Mouse (Mus musculus) MEL (cell line): ENCODE measurements around the gene T2. TPM values are rescaled to one million over a fixed set of nuclear protein-coding genes. Genes with fewer than 3 reads are reported as not detected.

Experiments used
- DNase-seq: peaks from one replicate; pipeline ENCODE4 v3.0.0; 2011; ENCODE audit warnings: low read depth, low spot score
- H3K27ac ChIP-seq: 2 replicates; pipeline ENCODE4 v1.5.1; 2012; ENCODE audit warnings: low read depth, mild to moderate bottlenecking, control low read depth, low read length, moderate library complexity; ENCODE audit not compliant: control insufficient read depth
- H3K27me3 ChIP-seq, 2 experiments: fragments of 150-350 bp in 1 of 2; sonication (generic) in 1 of 2; 2 replicates each; pipeline ENCODE4 v1.6.1; 2012; ENCODE audit warnings: low read length in 2 of 2, mild to moderate bottlenecking in 2 of 2, improper control_type of control experiment in 1 of 2, moderate library complexity in 1 of 2; ENCODE audit not compliant: insufficient read depth in 2 of 2, control insufficient read depth in 1 of 2
- H3K36me3 ChIP-seq, 2 experiments: 2 replicates each; pipeline ENCODE4 v1.6.1; 2012 to 2014; ENCODE audit warnings: low read length in 2 of 2, improper control_type of control experiment in 1 of 2, inconsistent platforms in 1 of 2, mild to moderate bottlenecking in 1 of 2; ENCODE audit not compliant: insufficient read depth in 2 of 2, control insufficient read depth in 1 of 2
- H3K4me1 ChIP-seq, 2 experiments: fragments of 150-350 bp in 1 of 2; sonication (generic) in 1 of 2; 2 replicates each; pipeline ENCODE4 v1.6.1; 2012; ENCODE audit warnings: low read length in 2 of 2, improper control_type of control experiment in 1 of 2, mild to moderate bottlenecking in 1 of 2; ENCODE audit not compliant: insufficient read depth in 2 of 2, control insufficient read depth in 1 of 2
- H3K4me3 ChIP-seq, 2 experiments: fragments of 150-350 bp in 1 of 2; sonication (generic) in 1 of 2; 2 replicates each; pipeline ENCODE4 v1.5.1; 2012; ENCODE audit warnings: low read depth in 2 of 2, low read length in 2 of 2, mild to moderate bottlenecking in 2 of 2, moderate library complexity in 2 of 2, control low read depth in 1 of 2, improper control_type of control experiment in 1 of 2; ENCODE audit not compliant: control insufficient read depth in 1 of 2, insufficient read depth in 1 of 2
- H3K79me2 ChIP-seq: 2 replicates; pipeline ENCODE4 v1.6.1; 2012; ENCODE audit warnings: mild to moderate bottlenecking, low read length, moderate library complexity; ENCODE audit not compliant: control insufficient read depth, poor library complexity, insufficient read depth
- H3K9ac ChIP-seq: 2 replicates; pipeline ENCODE4 v1.6.1; 2012; ENCODE audit warnings: low read depth, mild to moderate bottlenecking, control low read depth, low read length, moderate library complexity; ENCODE audit not compliant: control insufficient read depth, poor library complexity, severe bottlenecking
- H3K9me3 ChIP-seq: fragments of 150-350 bp; sonication (generic); replicated peaks from 2 replicates; pipeline ENCODE4 v1.6.1; 2012; ENCODE audit warnings: mild to moderate bottlenecking, low read length, improper control_type of control experiment, moderate library complexity; ENCODE audit not compliant: insufficient read depth
- BHLHE40 ChIP-seq: IDR thresholded peaks from 2 replicates; pipeline ENCODE4 v1.6.1; 2012; ENCODE audit warnings: low read depth, mild to moderate bottlenecking, inconsistent platforms, low read length, improper control_type of control experiment, borderline replicate concordance
- CHD1 ChIP-seq: IDR thresholded peaks from 2 replicates; pipeline ENCODE4 v1.6.1; 2012; ENCODE audit warnings: low read depth, mild to moderate bottlenecking, inconsistent platforms, low read length, improper control_type of control experiment
- CHD2 ChIP-seq: IDR thresholded peaks from 2 replicates; pipeline ENCODE4 v1.6.1; 2011; ENCODE audit warnings: low read length, improper control_type of control experiment
- CTCF ChIP-seq, 3 experiments: IDR thresholded peaks in 2 of 3; conservative IDR thresholded peaks in 1 of 3; 2 replicates each; pipeline ENCODE4 v1.5.1; 2011 to 2012; ENCODE audit warnings: low read length in 3 of 3, low read depth in 2 of 3, mild to moderate bottlenecking in 2 of 3, improper control_type of control experiment in 1 of 3, inconsistent platforms in 1 of 3, mixed read lengths in 1 of 3, moderate library complexity in 1 of 3; ENCODE audit not compliant: control insufficient read depth in 1 of 3, insufficient read depth in 1 of 3, poor library complexity in 1 of 3, severe bottlenecking in 1 of 3
- EP300 ChIP-seq, 2 experiments: IDR thresholded peaks; 2 replicates each; pipeline ENCODE4 v1.6.1; 2011; ENCODE audit warnings: improper control_type of control experiment in 2 of 2, low read length in 2 of 2, low read depth in 1 of 2, mild to moderate bottlenecking in 1 of 2
- ETS1 ChIP-seq: IDR thresholded peaks from 2 replicates; pipeline ENCODE4 v1.6.1; 2012; ENCODE audit warnings: low read depth, mild to moderate bottlenecking, inconsistent platforms, low read length, improper control_type of control experiment, moderate library complexity
- GABPA ChIP-seq: IDR thresholded peaks from 2 replicates; pipeline ENCODE4 v1.6.1; 2012; ENCODE audit warnings: low read depth, mild to moderate bottlenecking, inconsistent platforms, low read length, improper control_type of control experiment, moderate library complexity
- MAFK ChIP-seq: IDR thresholded peaks from 2 replicates; pipeline ENCODE4 v1.6.1; 2011; ENCODE audit warnings: low read depth, mild to moderate bottlenecking, low read length, improper control_type of control experiment, borderline replicate concordance
- MAX ChIP-seq: IDR thresholded peaks from 2 replicates; pipeline ENCODE4 v1.6.1; 2011; ENCODE audit warnings: low read length, improper control_type of control experiment
- MEF2A ChIP-seq: IDR thresholded peaks from 2 replicates; pipeline ENCODE4 v1.6.1; 2014; ENCODE audit warnings: low read depth, mild to moderate bottlenecking, inconsistent platforms, low read length, improper control_type of control experiment; ENCODE audit not compliant: poor library complexity, insufficient replicate concordance, severe bottlenecking; ENCODE audit errors: extremely low read depth
- MYB ChIP-seq: IDR thresholded peaks from 2 replicates; pipeline ENCODE4 v1.6.1; 2011; ENCODE audit warnings: mild to moderate bottlenecking, low read depth, low read length, improper control_type of control experiment
- MYC ChIP-seq: IDR thresholded peaks from 2 replicates; pipeline ENCODE4 v1.6.1; 2011; ENCODE audit warnings: low read depth, mild to moderate bottlenecking, low read length, improper control_type of control experiment, moderate library complexity
- NELFE ChIP-seq: IDR thresholded peaks from 2 replicates; pipeline ENCODE4 v1.6.1; 2011; ENCODE audit warnings: low read depth, low read length, improper control_type of control experiment
- NRF1 ChIP-seq: IDR thresholded peaks from 2 replicates; pipeline ENCODE4 v1.6.1; 2014; ENCODE audit warnings: low read depth, mild to moderate bottlenecking, inconsistent platforms, low read length, improper control_type of control experiment, moderate library complexity; ENCODE audit not compliant: poor library complexity, insufficient read depth, severe bottlenecking
- RAD21 ChIP-seq: IDR thresholded peaks from 2 replicates; pipeline ENCODE4 v1.6.1; 2011; ENCODE audit warnings: mild to moderate bottlenecking, low read depth, low read length, improper control_type of control experiment
- RCOR1 ChIP-seq: IDR thresholded peaks from 2 replicates; pipeline ENCODE4 v1.6.1; 2012; ENCODE audit warnings: low read depth, mild to moderate bottlenecking, inconsistent platforms, low read length, improper control_type of control experiment
- SIN3A ChIP-seq: IDR thresholded peaks from 2 replicates; pipeline ENCODE4 v1.6.1; 2012; ENCODE audit warnings: low read length, improper control_type of control experiment, inconsistent platforms
- SMC3 ChIP-seq: IDR thresholded peaks from 2 replicates; pipeline ENCODE4 v1.6.1; 2011; ENCODE audit warnings: low read depth, low read length, improper control_type of control experiment
- TAL1 ChIP-seq: IDR thresholded peaks from 2 replicates; pipeline ENCODE4 v1.6.1; 2012; ENCODE audit warnings: mild to moderate bottlenecking, inconsistent platforms, low read length, moderate library complexity, mixed read lengths
- TBP ChIP-seq: IDR thresholded peaks from 2 replicates; pipeline ENCODE4 v1.8.0; 2011; ENCODE audit warnings: low read depth, low read length, improper control_type of control experiment
- TCF12 ChIP-seq: IDR thresholded peaks from 2 replicates; pipeline ENCODE4 v1.6.1; 2014; ENCODE audit warnings: low read depth, mild to moderate bottlenecking, inconsistent platforms, low read length, improper control_type of control experiment, moderate library complexity
- UBTF ChIP-seq: IDR thresholded peaks from 2 replicates; pipeline ENCODE4 v1.6.1; 2012; ENCODE audit warnings: low read depth, mild to moderate bottlenecking, inconsistent platforms, low read length, improper control_type of control experiment, moderate library complexity, borderline replicate concordance; ENCODE audit not compliant: insufficient read depth
- USF1 ChIP-seq: IDR thresholded peaks from 2 replicates; pipeline ENCODE4 v1.6.1; 2014; ENCODE audit warnings: low read depth, mild to moderate bottlenecking, inconsistent platforms, low read length, improper control_type of control experiment, moderate library complexity
- USF2 ChIP-seq, 2 experiments: IDR thresholded peaks; 2 replicates each; pipeline ENCODE4 v1.6.1; 2011 to 2012; ENCODE audit warnings: improper control_type of control experiment in 2 of 2, low read length in 2 of 2, borderline replicate concordance in 1 of 2, inconsistent platforms in 1 of 2, low read depth in 1 of 2, mild to moderate bottlenecking in 1 of 2; ENCODE audit not compliant: insufficient read depth in 1 of 2
- ZC3H11A ChIP-seq: IDR thresholded peaks from 2 replicates; pipeline ENCODE4 v1.6.1; 2012; ENCODE audit warnings: low read depth, mild to moderate bottlenecking, inconsistent platforms, low read length, improper control_type of control experiment
- ZKSCAN1 ChIP-seq: IDR thresholded peaks from 2 replicates; pipeline ENCODE4 v1.6.1; 2012; ENCODE audit warnings: low read depth, mild to moderate bottlenecking, inconsistent platforms, low read length, improper control_type of control experiment, moderate library complexity
- ZMIZ1 ChIP-seq: IDR thresholded peaks from 2 replicates; pipeline ENCODE4 v1.6.1; 2012; ENCODE audit warnings: low read depth, mild to moderate bottlenecking, inconsistent platforms, low read length, improper control_type of control experiment, moderate library complexity
- ZNF384 ChIP-seq: IDR thresholded peaks from 2 replicates; pipeline ENCODE4 v1.6.1; 2012; ENCODE audit warnings: low read depth, mild to moderate bottlenecking, inconsistent platforms, low read length, improper control_type of control experiment
- polyA plus RNA-seq, 2 experiments: library from polyadenylated mRNA; stranded (reverse) in 1 of 2; unstranded in 1 of 2; fragments of >175 nt in 1 of 2; fragments of >200 nt in 1 of 2; gene quantifications; 2 replicates each; pipeline versions ENCODE4 v1.2.1 to v1.2.4; 2012; ENCODE audit warnings: low replicate concordance in 2 of 2, low read depth in 1 of 2; ENCODE audit not compliant: insufficient read length in 2 of 2, insufficient read depth in 1 of 2, missing spikeins in 1 of 2
- total RNA-seq: library from RNA; depleted of rRNA; stranded (reverse); fragments of 300-350 nt; gene quantifications from 2 replicates; pipeline ENCODE4 v1.2.3, GENCODE M21; 2012

The T2 gene
- total and polyA plus RNA-seq, 3 experiments = 0.15 TPM; not detected in 2

GRCm38 (mm10) chr17:8420739-8421138 is 64.9 kb downstream of the T2 start:
- no peaks in the 10 kb centered on the region for H3K27me3 ChIP-seq
- H3K79me2 ChIP-seq = no peaks in the 10 kb centered on the region
- H3K36me3 ChIP-seq = no peaks in the 10 kb centered on the region
- H3K27ac ChIP-seq = no peak overlapping the region
- peak; percentile 69 for DNase-seq
- no peak overlapping the region for H3K9ac ChIP-seq
- no peaks in the 10 kb centered on the region for H3K9me3 ChIP-seq
- H3K4me3 ChIP-seq = no peak overlapping the region
- H3K4me1 ChIP-seq = peaks cover 0 to 10% of the 10 kb centered on the region in 2 experiments; a peak in 3 of 4 replicates
- TF ChIP-seq RCOR1 (no peak), SMC3 (peak; percentile 57), ZC3H11A (peak; percentile 36), RAD21 (peak; percentile 51), GABPA (no peak), MYB (no peak), MYC (no peak), USF1 (no peak), MAFK (no peak), CTCF (IDR thresholded peaks at IDR 0.05 in 2 of 3, conservative IDR thresholded peaks at IDR 0.05 in 1 of 3; ENCODE audit: control insufficient read depth in 1 of 3, insufficient read depth in 1 of 3, low read depth in 2 of 3, low read length in 3 of 3, poor library complexity in 1 of 3, severe bottlenecking in 1 of 3) (peak; percentile 55 to 60 (median 57)), ETS1 (no peak), MAX (no peak)

GRCm38 (mm10) chr17:8421517-8421916 is 65.7 kb downstream of the T2 start:
- Histone ChIP-seq H3K79me2 (no peaks in the 10 kb centered on the region), H3K9ac (peak overlapping the region; percentile 6; the same call in 1 of the 2 replicates), H3K4me1 (peaks cover 0 to 10% of the 10 kb centered on the region in 2 experiments; a peak in 3 of 4 replicates), H3K27ac (0 out of 2 replicates have a peak overlapping the region, but pooled peaks have one; percentile 5), H3K36me3 (no peaks in the 10 kb centered on the region), H3K4me3 (peak overlapping the region; percentile 7 to 33; a peak in 1 of 4 replicates), H3K9me3 (no peaks in the 10 kb centered on the region), H3K27me3 (no peaks in the 10 kb centered on the region; a peak in 1 of 4 replicates)
- peak; percentile 71 for DNase-seq
- no peak for TF ChIP-seq CTCF (IDR thresholded peaks at IDR 0.05 in 2 of 3, conservative IDR thresholded peaks at IDR 0.05 in 1 of 3; ENCODE audit: control insufficient read depth in 1 of 3, insufficient read depth in 1 of 3, low read depth in 2 of 3, low read length in 3 of 3, poor library complexity in 1 of 3, severe bottlenecking in 1 of 3)
- TF ChIP-seq TBP = no peak
- no peak for TF ChIP-seq TAL1
- TF ChIP-seq RCOR1 = no peak; the same call in 1 of the 2 replicates
- no peak for TF ChIP-seq CHD2
- TF ChIP-seq MAFK = no peak
- TF ChIP-seq TCF12 = no peak
- TF ChIP-seq MYB = no peak
- no peak for TF ChIP-seq NRF1
- TF ChIP-seq UBTF = no peak
- TF ChIP-seq SIN3A = no peak
- TF ChIP-seq SMC3 = no peak
- no peak for TF ChIP-seq ZNF384
- TF ChIP-seq MAX = peak; percentile 61
- TF ChIP-seq BHLHE40 = peak; percentile 62; the same call in 1 of the 2 replicates
- 0 out of 4 replicates have a peak, but pooled peaks have one; percentile 18 to 34 for TF ChIP-seq USF2 (IDR thresholded peaks at IDR 0.05; ENCODE audit: borderline replicate concordance in 1 of 2, insufficient read depth in 1 of 2, low read depth in 1 of 2, low read length in 2 of 2)
- TF ChIP-seq ZKSCAN1 = no peak
- TF ChIP-seq GABPA = no peak
- TF ChIP-seq MEF2A = no peak
- no peak for TF ChIP-seq CHD1
- TF ChIP-seq NELFE = peak; percentile 25; the same call in 1 of the 2 replicates
- TF ChIP-seq ZMIZ1 = no peak
- no peak for TF ChIP-seq ZC3H11A
- TF ChIP-seq MYC = no peak
- TF ChIP-seq EP300 (IDR thresholded peaks at IDR 0.05; ENCODE audit: low read depth in 1 of 2, low read length in 2 of 2) = peak in 1 of 2 experiments; percentile 25; a peak in 1 of 4 replicates
- peak; percentile 87 for TF ChIP-seq USF1
